Mouse (Mus musculus) kidney, adult 2 months (tissue): Measurements from ENCODE around the gene Zbtb8a. TPM values are rescaled to one million over a fixed set of nuclear protein-coding genes. Genes with fewer than 3 reads are reported as not detected.

ENCODE experiments used
- DNase-seq: peaks from one replicate; pipeline ENCODE4 v3.0.0; 2021
- H3K27ac ChIP-seq: fragments of 200-500 bp; 2 replicates; pipeline ENCODE4 v1.5.1; 2012; ENCODE audit warnings: low read depth, low read length, control low read depth, inconsistent platforms; ENCODE audit not compliant: insufficient read depth
- H3K27me3 ChIP-seq: fragments of 200-500 bp; replicated peaks from 2 replicates; pipeline ENCODE4 v1.6.1; 2012; ENCODE audit warnings: mild to moderate bottlenecking, moderate library complexity, low read length, inconsistent platforms; ENCODE audit not compliant: control insufficient read depth, insufficient read depth
- H3K36me3 ChIP-seq: fragments of 200-500 bp; 2 replicates; pipeline ENCODE4 v1.6.1; 2012; ENCODE audit warnings: mild to moderate bottlenecking, moderate library complexity, low read length, inconsistent platforms; ENCODE audit not compliant: control insufficient read depth, insufficient read depth
- H3K4me1 ChIP-seq: fragments of 200-500 bp; 2 replicates; pipeline ENCODE4 v1.6.1; 2011; ENCODE audit warnings: low read length; ENCODE audit not compliant: control insufficient read depth, insufficient read depth
- H3K4me3 ChIP-seq: fragments of 200-500 bp; 2 replicates; pipeline ENCODE4 v1.5.1; 2011; ENCODE audit warnings: mild to moderate bottlenecking, low read depth, low read length, control low read depth; ENCODE audit not compliant: insufficient read depth
- CTCF ChIP-seq: fragments of 200-500 bp; conservative IDR thresholded peaks from 2 replicates; pipeline ENCODE4 v1.5.1; 2011; ENCODE audit warnings: low read depth, mild to moderate bottlenecking, control low read depth, low read length, moderate library complexity, mixed read lengths; ENCODE audit not compliant: insufficient read depth, insufficient read length
- POLR2A ChIP-seq: fragments of 200-500 bp; IDR thresholded peaks from one replicate; pipeline ENCODE4 v1.6.1; 2011; ENCODE audit warnings: low read depth, low read length, control low read depth
- whole genome bisulfite sequencing: fragments of 180-500 bp; shearing (Covaris S2); methylation state at CpG from one replicate; pipeline ENCODE4 v1.1.7; 2018; 5-methylcytosine and 5-hydroxymethylcytosine counted together
- polyA plus RNA-seq: library from polyadenylated mRNA; depleted of rRNA; stranded (reverse); fragments of >200 nt; gene quantifications from 2 replicates; pipeline ENCODE4 v1.2.3, GENCODE M21; 2012

Zbtb8a gene
- polyA plus RNA-seq, 1 experiment, result 5.4 TPM

- under 1% methylated on average over 73 of the region's 73 CpGs for WGBS
- peak; percentile 99 for DNase-seq
- TF ChIP-seq CTCF (no peak), POLR2A (peak; percentile 50)
These were observed 42.5 kb downstream of the Zbtb8a start, which contains the start of the genes Rbbp4 and Zbtb8os for GRCm38 (mm10) chr4:129335216-129336074. Gene Rbbp4, minus strand, starts transcription at chr4:129335370. Gene Zbtb8os, plus strand, starts transcription at chr4:129335695.

GRCm38 (mm10) chr4:129334677-129335215, 43.2 kb downstream of the Zbtb8a start:
- no peaks in the 10 kb centered on the region for H3K27me3 ChIP-seq
- under 1% methylated on average over 62 of the region's 62 CpGs for whole genome bisulfite sequencing
- no peak for DNase-seq
- TF ChIP-seq CTCF (no peak), POLR2A (no peak)
- H3K36me3 ChIP-seq, result no peaks in the 10 kb centered on the region; the same call in 1 of the 2 replicates
- peak overlapping the region; percentile 93 for H3K4me3 ChIP-seq
- peaks cover 13% of the 10 kb centered on the region; the same call in 1 of the 2 replicates for H3K4me1 ChIP-seq
- H3K27ac ChIP-seq, result peak overlapping the region; percentile 72

More at GRCm38 (mm10) chr4:129335216-129336074, 42.5 kb downstream of the Zbtb8a start, which contains the start of the genes Rbbp4 and Zbtb8os:
- peak within 1 kb of the TSS; percentile 99 for H3K27ac ChIP-seq
- no peaks in the 10 kb centered on the region; the same call in 1 of the 2 replicates for H3K36me3 ChIP-seq
- H3K27me3 ChIP-seq, result no peaks in the 10 kb centered on the region
- peak within 1 kb of the TSS; percentile 93 for H3K4me3 ChIP-seq
- peaks cover 13% of the 10 kb centered on the region; the same call in 1 of the 2 replicates for H3K4me1 ChIP-seq

GRCm38 (mm10) chr4:129332846-129333245, 45.1 kb downstream of the Zbtb8a start:
- Histone ChIP-seq H3K4me1 (peaks cover 13% of the 10 kb centered on the region; the same call in 1 of the 2 replicates), H3K36me3 (peaks cover 4% of the 10 kb centered on the region), H3K4me3 (no peak overlapping the region), H3K27me3 (no peaks in the 10 kb centered on the region), H3K27ac (no peak overlapping the region)
- TF ChIP-seq CTCF (no peak), POLR2A (no peak)
- no peak for DNase-seq
- 12% methylated on average over 1 of the region's 1 CpGs for WGBS

GRCm38 (mm10) chr4:129326191-129326590, 51.7 kb downstream of the Zbtb8a start:
- peak overlapping the region; percentile 79 for H3K27ac ChIP-seq
- peaks cover 9% of the 10 kb centered on the region for H3K36me3 ChIP-seq
- peak; percentile 84 for DNase-seq
- no peaks in the 10 kb centered on the region for H3K27me3 ChIP-seq
- peaks cover 16% of the 10 kb centered on the region for H3K4me1 ChIP-seq
- WGBS, result 14% methylated on average over 1 of the region's 1 CpGs
- TF ChIP-seq CTCF (no peak), POLR2A (no peak)
- no peak overlapping the region for H3K4me3 ChIP-seq

- DNase-seq, result no peak
- peaks cover 15% of the 10 kb centered on the region for H3K4me1 ChIP-seq
- TF ChIP-seq POLR2A (no peak), CTCF (no peak)
- no peak overlapping the region for H3K4me3 ChIP-seq
- peaks cover 9% of the 10 kb centered on the region for H3K36me3 ChIP-seq
- 45% methylated on average over 1 of the region's 1 CpGs for WGBS
- H3K27ac ChIP-seq, result no peak overlapping the region
- H3K27me3 ChIP-seq, result no peaks in the 10 kb centered on the region
These were observed 53.2 kb downstream of the Zbtb8a start for GRCm38 (mm10) chr4:129324756-129325155.

- 84% methylated on average over 1 of the region's 1 CpGs for WGBS
- DNase-seq, result no peak
- Histone ChIP-seq H3K27ac (no peak overlapping the region), H3K27me3 (no peaks in the 10 kb centered on the region), H3K36me3 (peaks cover 13% of the 10 kb centered on the region), H3K4me1 (peaks cover 15% of the 10 kb centered on the region), H3K4me3 (no peak overlapping the region)
- TF ChIP-seq CTCF (no peak), POLR2A (no peak)
These were observed 54.4 kb downstream of the Zbtb8a start for GRCm38 (mm10) chr4:129323491-129323890.

- no peak for DNase-seq
- H3K4me3 ChIP-seq, result no peak overlapping the region
- H3K27ac ChIP-seq, result no peak overlapping the region
- H3K4me1 ChIP-seq, result peaks cover 15% of the 10 kb centered on the region
- no peak for TF ChIP-seq POLR2A
- TF ChIP-seq CTCF, result no peak
- WGBS, result 88% methylated on average over 5 of the region's 5 CpGs
- peaks cover 13% of the 10 kb centered on the region for H3K36me3 ChIP-seq
- no peaks in the 10 kb centered on the region for H3K27me3 ChIP-seq
These were observed 55.9 kb downstream of the Zbtb8a start for GRCm38 (mm10) chr4:129322042-129322441.
